Mouse (Mus musculus): ENCODE results near the gene Trak1.
A peak's percentile ranks its signal among the peaks of the same experiment; 100 is the strongest.

Trak1 gene

DNA sequence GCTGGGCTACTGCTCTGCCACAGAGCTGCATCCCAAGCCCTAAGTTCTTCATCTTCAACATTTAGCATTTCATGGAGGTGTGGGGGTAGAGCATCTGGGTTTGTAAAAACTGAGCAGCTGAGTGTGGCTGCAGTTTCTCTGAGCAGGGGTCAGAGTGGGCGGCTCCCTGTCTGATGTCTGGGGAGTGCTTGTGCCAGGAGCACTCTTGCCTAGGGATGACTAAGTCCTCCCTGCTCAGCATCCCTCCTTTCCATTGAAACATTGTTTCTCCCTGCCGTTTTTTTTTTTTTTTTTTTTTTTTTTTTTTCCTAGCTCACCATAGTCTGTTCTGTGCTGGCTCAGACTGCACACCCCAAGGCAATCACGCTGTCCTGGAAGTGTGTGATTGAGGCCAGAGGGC, 53.3 kb downstream of the Trak1 start:
- DNase-seq, result no peak

DNA sequence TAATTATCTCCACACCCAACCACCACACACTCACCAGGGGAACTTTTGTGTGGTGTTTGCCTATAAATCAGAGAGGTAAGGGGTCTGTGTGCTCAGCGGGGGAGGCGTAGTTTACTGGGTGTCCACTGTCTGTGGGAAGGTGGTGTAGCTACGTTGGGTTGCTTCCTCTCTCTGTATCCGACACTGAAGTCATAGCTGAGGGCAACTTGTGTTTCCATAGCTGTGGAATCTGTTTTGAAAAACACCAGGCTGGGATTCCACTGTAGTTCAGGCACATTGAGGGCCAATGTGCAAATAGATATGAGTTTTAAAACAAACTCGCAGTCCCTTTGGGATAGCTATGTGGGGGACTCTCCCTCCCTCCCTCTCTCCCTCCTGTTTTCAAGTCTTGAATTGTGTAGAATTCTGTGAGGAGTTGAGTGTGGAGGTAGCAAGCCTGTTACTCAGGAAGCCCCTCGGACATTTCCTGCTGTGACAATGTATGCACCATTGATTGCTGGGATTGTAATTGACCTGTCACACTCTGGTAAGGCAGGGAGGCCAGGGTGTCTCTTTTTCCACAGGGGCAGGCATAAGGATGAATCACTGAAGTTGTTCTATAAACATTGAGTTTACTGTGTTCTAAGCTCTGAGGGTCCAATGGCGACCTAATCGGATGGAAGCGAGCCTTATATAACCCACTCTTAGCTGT, 54.2 kb downstream of the Trak1 start:
- DNase-seq, result no peak

DNA sequence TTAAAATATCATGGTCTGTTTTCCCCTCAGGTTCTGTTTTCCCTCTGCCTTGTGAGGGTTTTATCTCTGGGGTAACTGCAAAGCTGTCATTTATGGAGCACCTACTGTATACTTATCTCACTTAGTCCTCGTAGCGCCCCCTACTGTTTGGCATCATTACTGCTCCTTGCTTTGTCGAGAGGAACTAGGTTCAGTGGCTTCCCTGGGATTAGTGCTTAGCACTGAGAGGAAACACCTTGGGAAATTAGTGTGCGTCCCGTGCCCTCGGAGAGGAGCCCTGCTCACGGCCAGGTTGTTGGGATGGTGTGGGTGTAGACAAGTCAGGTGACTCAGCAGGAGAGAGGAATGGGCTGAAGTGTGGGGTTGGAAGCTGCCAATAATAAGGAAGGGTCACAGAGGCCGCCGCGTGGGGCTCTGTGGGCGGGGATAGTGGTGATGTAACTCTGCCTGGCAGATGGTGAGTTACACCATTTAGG, 54.9 kb downstream of the Trak1 start:
- DNase-seq, result peak; percentile 65

DNA sequence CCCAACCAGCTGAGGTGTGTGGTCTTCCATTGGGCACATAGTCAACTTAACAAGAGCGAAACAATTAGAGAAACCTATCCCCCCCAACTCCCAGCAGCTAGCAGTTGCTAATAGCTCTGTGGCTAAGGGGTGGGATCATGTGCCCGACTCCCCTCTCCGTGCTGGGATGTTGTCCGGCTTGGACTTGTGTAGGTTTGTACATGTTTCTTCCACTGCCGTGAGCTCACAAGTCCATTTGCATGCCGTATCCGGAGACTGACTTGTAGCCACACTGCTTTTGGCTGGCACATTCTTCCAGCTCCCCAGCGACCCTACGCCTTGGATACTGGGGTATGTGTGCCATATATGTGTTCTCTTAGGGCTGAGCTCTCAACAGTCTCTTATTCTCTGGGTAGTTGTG, 55.4 kb downstream of the Trak1 start:
- DNase-seq, result no peak

DNA sequence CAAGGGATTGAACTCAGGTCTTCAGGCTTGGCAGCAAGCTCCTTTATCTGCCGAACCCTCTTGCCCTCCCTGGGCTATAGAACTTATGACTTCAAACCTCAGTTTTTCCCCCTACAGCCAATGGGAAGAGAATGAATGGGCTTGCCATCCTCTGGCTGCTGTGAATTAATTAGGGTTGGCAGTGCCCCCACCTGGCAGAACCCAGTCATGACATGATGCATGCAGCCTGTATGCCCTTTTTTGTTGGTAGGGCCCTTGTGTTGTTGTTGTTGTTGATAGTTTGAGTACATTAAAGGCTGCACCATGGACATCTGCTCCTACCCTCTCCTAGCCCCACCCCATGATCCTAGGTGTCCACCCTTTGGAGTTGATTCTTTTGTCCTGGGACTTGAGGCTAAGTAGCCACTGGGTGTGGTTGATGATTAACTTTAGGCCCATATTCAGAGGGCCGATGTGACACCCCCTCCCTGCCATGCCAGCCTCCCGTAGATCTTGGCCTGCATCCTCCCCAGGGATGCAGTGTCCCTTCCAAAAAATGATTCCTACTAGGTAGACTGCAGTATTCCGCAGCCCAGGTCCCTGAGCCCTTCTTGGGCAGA, 57.6 kb downstream of the Trak1 start:
- DNase-seq, result peak; percentile 74

DNA sequence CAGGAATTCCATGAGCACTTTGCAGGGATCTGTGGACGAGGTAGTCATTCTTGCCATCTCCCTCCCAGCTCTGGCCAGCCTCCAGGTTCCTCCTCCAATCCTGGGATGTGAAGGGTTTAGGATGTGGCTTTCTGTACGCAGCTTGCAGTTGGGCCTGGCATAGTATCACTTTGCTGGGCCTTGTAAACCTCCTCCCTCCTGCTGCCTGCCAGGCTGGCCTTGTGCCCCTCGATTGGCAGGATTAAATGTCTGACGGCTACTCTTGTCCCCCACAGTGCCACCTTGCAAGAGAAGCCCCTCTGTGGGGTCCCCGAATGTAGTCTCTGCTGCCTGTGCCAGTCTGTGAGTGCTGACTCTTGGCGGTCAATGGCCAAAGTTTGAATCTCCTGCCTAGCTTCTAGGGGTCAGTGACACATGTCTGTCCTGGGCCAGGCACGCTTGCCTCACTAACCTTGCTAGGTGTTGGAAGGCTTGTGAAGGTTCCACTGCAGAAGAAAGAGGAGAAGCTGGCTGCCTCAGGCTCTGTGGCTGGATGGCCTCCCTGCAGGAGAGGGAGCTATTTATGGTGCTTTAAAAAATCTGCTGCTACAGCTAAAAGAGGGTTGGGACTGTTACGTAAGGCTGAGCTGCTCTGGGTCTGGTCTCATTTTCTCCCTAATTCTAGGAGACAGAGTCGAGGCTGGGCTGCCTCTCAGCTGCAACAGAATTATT, 58.3 kb downstream of the Trak1 start:
- no peak for DNase-seq

DNA sequence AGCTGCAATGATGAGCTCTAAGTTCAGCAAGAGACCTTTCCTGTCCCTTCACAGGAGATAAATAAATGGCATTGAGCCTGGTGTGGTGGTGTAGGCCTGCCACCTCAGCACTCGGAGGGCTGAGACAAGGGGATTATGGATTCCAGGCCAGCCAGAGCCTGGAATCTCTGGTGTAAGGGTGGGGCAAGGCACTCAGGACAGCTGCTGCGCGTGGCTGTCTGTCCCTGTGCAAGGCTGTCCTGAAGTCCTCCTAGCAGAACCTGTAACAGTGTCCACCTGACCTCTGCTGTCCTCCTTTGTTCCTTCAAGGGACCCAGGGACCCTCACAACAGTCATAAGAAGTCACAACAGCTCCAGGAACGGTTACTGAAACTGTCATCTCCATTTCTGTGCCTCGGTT, 59.8 kb downstream of the Trak1 start:
- DNase-seq, result no peak

DNA sequence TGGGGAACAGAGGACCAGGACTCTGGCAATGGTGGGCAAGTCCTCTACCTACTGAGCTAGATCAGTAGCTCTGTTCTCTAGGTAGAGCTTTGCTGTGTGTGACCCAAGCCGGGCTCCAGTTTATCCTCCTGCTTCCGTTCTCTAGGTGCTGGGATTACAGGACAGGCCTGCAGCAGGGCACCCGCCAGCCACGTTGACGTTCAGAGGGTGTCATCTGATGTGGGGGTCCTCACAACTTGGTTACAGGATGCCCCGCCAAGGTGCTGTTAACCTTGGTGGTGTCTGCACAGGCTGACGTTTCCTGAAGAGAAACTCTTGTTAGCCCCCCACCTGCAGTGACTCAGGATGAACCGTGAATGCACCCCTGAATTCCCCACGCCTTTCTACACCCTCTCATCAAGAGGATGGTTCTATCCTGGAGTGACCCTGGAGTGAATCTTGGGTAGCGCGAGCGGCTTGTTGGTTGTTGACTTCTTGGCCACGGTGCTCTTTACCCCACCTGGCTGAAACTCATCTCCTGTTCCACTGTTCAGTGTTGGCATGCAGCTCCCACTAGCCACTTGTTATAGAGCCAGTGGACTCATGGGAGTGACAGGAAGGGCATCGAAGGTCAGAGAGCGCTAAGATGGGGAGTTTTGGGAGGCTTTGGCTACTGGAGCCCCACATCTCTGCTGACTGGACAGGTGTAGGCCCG, 60.4 kb downstream of the Trak1 start:
- no peak for DNase-seq

DNA sequence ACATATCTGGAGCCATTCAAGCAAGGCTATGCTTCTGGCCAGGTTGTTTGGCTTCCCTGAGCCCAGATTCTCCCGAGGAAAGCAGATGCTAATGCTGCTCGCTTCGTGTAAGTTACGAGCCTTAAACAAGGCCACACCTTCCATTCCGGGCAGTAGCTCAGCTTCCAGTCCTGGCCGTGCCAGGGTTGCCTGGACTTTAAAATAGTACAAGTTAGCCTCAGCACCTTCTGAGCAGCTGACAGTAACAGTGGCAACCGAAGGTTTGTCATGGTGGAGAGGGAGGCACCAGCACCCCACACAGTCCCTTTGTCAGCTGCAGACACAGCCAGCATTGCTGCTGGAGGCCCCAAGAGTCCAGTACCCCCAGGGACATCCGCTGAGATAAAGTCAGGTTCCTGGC, 61.1 kb downstream of the Trak1 start:
- no peak for DNase-seq

DNA sequence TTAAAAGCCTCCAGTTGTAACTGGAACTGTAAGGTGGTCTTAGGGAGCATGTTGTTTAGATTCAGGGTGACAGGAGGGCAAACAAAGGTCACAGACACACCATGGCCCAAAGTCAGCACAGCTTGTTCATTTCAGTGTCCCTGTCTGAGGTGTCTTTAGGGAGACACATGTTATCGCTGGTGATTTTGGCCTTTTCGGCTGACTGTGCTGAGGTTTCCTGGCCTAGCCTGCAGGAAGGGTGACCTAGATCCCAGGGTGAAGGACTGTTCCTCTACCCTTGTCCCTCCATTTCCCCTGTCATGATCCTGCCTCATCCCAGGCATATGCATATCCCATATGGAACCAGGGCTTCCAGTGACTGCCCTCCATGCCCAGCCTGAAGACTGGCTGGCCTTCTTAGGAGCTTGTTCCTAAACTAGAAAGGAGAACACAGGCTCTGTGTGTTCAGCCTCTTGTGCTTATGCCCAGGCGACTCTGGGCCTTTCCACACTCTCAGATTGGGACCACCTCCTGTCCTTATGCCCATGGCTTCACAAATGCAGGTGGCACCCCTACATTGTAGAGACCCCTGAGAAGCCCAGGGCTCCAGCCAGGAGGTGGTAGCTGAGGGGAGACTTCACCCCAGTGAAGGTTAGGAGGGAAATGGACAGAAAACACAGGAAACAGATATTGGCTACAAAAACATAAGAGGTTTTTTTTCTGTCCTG, 62.1 kb downstream of the Trak1 start:
- no peak for DNase-seq

DNA sequence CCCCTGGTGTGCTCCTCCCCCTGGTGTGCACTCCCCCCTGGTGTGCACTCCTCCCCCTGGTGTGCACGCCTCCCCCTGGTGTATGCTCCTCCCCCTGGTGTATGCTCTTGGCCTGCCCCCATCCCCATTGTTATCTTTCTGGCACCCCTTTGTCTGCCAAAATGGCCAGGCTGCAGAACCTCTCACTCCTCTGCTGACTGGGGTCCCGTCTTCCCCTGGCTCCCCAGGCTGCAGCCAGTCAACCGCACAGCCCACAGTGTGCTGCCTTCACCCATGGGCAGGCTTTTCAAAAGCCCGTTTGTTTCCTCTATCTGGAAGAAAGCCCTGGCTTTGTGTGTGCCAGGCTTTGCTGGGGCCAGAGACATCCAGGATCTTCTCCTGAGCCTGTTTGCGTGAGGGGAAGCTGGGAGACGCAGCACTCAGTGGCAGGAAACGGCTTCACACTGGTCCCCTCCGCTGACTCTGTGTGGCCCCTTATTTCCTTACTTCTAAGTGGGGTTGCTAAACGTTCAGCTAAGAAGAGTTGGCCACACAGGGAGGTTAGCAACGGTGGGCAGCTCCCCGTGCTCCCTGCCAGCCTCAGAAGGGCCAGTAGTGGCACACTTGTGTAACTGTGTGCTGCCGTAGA, 63.1 kb downstream of the Trak1 start:
- peak; percentile 69 for DNase-seq

DNA sequence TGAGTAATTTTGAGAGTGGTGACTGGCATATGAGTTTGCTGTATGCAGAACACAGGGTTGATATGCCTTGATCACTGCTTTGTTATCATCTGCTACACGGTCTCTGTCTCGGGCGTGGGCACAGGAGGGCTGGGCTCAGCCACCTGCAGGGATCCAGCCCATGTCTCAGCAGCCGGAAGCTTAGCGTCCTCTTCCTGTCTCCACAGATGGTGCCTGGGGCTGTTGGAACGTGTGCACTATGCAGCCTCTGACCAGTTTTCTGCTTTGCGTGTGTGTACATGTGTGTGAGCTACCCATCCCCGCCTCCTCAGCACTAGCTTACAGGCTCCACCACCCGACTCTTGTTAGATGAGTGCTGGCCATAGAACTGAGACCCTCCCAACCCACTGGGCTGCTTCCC, 63.7 kb downstream of the Trak1 start:
- DNase-seq, result peak; percentile 82

DNA sequence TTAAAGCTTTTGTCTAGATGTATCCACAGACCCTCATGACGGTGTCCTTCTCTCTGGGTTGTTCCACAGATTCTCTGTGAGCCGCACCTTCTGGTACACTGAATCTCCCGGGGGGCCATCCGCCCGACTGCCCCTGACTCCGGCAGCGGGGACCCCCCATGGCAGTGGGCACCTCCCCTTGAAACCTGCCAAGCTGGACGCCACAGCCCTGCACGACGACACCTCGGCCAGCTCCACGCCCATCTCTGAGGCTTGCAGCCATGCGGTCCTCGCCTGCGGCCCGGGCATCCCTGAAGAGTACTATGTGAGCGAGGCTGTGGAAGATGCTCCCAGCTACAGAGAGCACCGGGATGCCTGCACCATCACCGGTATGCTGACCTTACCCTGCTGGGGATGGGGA, 66.6 kb downstream of the Trak1 start:
- DNase-seq, result no peak

DNA sequence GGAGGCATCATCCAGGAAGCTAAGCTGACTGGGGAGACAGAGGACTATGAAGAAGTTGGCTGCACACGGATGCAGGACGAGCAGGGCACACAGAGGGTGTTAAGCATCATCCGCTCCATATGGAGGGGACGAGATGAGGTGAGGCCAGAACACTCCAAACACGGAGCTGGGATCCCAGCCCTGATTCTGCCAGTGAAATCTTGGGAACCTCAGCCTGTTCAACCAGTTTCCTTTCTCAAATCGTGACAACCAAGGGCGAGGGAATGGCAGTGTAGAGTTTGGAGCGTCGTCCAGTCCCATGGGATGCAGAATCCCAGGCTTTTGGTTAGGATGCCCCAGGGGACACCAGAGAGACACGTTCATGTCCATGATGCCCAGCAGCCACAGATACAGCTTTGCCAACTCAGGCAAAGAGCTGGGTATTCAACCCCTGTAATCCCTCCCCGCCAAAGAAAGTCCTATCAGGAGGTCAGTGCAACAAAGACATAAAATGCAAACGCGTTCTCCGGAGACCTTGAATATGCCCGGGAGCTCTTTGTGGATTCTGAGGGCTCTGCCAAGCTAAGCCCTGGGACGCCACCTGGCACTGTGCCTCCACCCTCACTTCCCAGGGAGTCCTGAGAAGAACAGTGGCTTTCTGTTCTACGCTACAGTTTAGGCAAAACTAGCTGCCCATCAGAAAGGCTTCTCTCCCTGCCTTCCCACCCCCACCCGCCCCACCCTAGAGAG, 69.0 kb downstream of the Trak1 start:
- no peak for DNase-seq

DNA sequence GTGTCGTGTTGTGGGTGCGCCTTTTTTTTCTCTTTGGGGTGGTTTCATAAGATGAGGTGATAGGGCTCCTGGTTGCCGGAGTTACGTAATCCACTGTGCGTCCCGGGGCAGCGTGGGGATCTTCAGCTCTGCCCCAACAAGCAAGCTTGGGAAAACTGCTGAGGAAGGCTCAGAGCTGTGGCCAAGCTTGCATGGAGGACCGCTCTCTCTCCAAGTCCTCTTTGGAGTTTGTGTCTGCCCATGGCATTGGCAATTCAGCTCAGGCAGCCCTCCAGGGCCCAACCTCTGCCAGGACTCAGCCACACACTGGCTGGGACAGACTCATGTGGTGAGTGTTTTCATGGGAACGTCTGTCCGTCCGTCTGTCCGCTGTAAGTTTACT, 69.6 kb downstream of the Trak1 start:
- no peak for DNase-seq

DNA sequence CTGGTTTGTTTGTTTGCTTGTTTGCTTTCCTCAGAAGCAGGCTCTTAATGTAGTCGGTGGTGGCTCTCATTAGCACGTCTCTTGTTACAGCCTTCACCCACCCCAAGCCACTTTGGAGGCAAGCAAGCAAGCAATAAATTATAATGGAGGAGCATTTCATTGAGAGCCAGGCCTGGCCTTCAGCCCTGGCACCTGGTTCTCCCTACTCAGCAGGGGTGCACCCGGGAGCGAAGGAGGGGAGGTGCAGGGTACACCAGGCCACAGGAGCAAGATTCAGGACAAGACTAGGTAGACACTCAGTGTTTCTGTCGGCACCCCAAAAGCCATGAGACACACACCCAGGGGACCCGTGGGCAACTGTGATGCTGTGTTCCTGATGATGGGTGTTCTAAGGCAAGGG, 72.3 kb downstream of the Trak1 start:
- no peak for DNase-seq

DNA sequence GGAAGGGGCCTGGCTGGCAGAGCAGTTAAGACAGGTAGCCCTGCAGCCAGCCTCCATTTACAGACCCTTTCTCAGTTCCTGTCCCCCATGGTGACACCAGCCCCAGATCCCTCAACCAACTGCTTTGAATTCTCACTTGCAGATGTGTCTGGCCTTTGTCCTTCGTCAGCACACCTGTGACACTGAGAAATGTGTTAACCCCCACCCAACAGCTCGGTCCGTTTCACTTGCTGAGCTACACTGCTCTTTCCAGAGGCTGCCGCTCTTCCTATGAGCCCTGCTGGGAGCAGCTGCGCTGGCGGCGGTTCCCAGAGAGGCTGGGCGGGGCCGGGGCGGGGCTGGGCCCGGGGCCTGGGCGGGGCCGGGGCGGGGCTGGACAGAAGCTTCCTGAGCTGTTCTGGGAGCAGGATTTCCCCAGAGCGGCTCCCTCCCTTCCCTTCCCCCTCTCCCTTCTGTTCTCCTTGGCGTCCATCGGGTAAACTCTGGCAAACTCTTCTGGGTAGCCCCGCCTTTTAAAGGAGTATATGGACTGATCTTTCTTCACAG, 74.1 kb downstream of the Trak1 start:
- DNase-seq, result peak; percentile 70

DNA sequence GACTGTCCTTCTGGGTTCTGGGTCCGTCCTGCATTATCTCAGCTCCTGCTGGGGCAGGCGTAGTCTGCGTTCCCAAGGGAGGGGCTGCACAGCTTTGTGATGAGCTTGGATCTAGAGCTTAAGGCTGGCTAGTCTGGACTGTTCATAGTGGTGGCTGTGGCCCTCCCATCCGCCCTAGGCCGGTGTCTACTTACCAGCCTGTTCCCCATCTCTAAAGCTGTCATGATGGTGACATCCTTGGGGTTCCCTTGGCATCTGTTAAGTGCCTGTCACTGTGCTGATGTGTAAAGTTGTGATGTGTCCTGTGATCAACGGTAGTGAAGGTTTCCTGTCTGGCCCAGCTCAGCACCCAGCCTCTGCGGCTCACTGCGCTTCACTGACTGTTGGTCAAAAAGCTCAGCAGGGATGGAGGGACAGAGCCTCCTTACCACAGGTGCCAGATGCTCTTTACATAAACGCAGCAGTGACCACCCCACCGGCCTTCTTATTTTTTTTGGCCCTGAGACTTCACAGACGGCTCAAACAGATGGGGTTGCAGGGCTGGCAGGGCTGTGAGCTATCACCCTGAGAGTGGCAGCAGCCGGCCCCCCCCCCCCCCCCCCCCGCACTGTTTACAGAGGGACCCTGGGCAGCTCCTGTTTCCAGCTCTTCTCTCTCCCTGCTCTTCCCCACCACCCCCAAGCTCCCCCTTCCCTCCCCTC, 74.8 kb downstream of the Trak1 start:
- peak; percentile 40 for DNase-seq

DNA sequence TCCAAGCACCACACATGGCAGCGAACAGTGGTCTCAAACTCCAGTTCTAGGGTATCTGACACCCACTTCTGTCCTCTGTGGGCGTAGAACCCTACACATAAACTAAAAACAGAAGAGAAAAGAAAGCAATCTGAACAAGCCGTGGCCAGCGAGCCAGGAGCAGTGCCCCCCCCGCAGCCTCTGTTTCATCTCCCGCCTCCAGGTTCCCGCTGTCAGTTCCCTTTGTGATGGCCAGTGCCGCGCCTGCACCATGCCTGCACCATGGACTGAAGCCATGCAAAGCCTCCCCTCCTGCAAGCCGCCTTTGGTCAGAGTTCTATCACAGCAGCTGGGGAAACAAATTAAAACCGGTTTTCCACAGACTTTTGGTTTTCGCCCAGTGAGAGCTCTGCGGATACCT, 75.8 kb downstream of the Trak1 start:
- no peak for DNase-seq

DNA sequence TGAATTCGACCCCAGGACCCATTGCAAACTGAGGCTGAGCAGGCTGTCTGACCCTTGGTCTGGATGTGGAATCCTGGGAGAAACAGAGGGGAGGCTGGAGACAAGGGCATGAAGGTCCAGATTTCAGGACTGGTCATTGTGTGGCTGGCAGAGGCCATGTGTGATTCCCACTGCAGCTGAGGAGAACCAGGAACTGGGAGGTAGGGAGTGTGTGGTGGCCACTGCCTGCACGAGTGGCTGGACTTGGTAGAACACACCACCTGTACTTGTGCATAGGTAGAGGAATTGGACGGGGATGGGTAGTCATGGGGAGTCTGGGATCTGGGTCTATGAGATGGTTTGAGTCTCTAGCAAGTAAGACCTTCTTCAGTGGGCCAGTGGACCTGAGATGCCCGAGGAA, 76.2 kb downstream of the Trak1 start:
- DNase-seq, result no peak
